Mouse (Mus musculus): ENCODE results near the gene Fstl5. TPM values are rescaled to one million over a fixed set of nuclear protein-coding genes. Genes with fewer than 3 reads are reported as not detected.

The Fstl5 gene
- 41.9 and 42.7 TPM in 2 replicates for polyA plus RNA-seq (2015; fragmentation: Nextera tagmentation; extraction: Ambion mirVana)

DNA sequence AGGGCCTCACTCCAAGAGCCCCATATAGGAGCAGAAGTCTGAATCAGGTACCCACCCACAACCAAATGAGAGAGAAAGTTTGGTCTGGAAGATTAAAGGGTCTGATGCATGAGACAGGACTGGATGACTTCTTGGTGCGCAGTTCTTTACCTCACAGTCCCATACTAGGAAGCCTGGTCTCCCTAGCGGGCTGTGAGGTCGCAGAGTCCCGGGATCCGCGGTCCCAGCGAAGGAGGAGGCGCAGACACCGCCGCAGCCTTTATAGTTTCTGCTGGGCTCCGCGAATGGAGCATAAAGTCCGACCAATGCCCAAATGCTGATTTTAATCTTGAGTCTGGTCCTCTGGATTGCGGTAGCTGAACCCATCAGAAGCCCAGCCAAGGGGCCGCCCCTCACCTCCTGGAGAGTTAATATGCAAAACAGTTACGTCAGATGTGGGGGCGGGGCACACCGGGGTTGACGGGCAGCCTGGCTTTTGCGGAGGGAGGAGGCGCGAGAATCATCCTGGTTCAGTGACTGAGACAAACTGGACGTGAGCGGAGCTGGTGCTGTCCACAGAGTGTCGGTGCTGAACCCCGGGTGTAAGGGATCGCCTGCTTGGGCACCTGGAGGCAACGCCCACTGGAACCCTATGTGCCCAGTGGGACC, at the start of gene Fstl5:
Fstl5 (plus strand) TSS at position 211 of the 648 bp plus-strand sequence.
- under 1% methylated on average over 28 of the region's 28 CpGs for WGBS
- H3K27me3 ChIP-seq (replicated peaks; ENCODE audit: control insufficient read depth, insufficient read depth, low read length) = no peaks in the 10 kb centered on the region
- no peaks in the 10 kb centered on the region for H3K9me3 ChIP-seq (ENCODE audit: control insufficient read depth, low read length)
- peaks cover 7% of the 10 kb centered on the region for H3K4me1 ChIP-seq (replicated peaks; ENCODE audit: control insufficient read depth, insufficient read depth, low read length)
- peak within 1 kb of the TSS; percentile 77 for H3K4me3 ChIP-seq (replicated peaks; ENCODE audit: low read length)
- ATAC-seq = peak; percentile 94
- peak within 1 kb of the TSS; percentile 59 for H3K4me2 ChIP-seq (ENCODE audit: low read length)
- H3K9ac ChIP-seq (replicated peaks; ENCODE audit: low read depth, low read length) = peak within 1 kb of the TSS; percentile 71
- H3K27ac ChIP-seq (ENCODE audit: low read length) = peak within 1 kb of the TSS; percentile 37; the same call in 1 of the 2 replicates
- no peaks in the 10 kb centered on the region for H3K36me3 ChIP-seq (ENCODE audit: control insufficient read depth, insufficient read depth)

DNA sequence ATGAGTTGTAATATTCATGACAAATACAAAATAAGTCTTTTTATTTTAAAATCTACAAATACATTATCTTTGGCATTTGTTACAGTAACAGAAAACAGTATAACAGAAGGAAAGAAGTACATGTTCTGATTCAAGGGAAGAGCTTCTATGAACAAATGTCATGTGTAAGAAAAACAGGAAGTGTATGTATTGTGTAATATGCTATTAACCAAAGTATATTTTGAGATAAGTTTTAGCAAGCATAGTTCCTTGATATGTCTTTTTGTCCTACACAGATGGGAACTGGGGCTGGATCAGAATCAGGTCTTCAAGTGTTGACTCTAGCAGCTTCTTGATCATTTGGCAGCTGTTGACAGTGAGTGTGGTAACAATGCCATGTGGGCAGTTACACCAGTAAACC, 48.5 kb upstream of the Fstl5 start:
- no peak for ATAC-seq
- H3K27me3 ChIP-seq (replicated peaks; ENCODE audit: control insufficient read depth, insufficient read depth, low read length) = no peaks in the 10 kb centered on the region
- no peaks in the 10 kb centered on the region for H3K4me1 ChIP-seq (replicated peaks; ENCODE audit: control insufficient read depth, insufficient read depth, low read length)
- no peak overlapping the region for H3K9ac ChIP-seq (replicated peaks; ENCODE audit: low read depth, low read length)
- H3K36me3 ChIP-seq (ENCODE audit: control insufficient read depth, insufficient read depth) = no peaks in the 10 kb centered on the region
- H3K4me3 ChIP-seq (replicated peaks; ENCODE audit: low read length) = no peak overlapping the region
- H3K4me2 ChIP-seq (ENCODE audit: low read length) = no peak overlapping the region
- no peaks in the 10 kb centered on the region for H3K9me3 ChIP-seq (ENCODE audit: control insufficient read depth, low read length)
- no peak overlapping the region for H3K27ac ChIP-seq (ENCODE audit: low read length)

DNA sequence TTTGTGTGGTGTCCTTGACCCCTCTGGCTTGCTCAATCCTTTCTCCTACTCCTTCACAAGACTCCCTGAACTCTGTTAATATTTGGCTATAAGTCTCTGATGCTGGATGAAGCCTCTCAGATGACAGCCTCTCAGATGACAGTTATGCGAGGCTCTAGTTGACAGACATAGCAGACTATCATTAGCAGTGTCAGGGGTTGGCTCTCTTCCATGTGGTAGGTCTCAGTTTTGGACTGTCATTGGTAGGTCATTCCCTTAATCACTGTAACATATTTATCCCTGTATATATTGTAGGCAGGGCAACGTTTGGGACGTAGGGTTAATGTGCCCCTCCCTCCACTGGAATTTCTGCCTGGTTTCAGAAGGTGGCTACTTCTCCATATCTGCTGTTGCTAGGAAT, 22.9 kb upstream of the Fstl5 start:
- ATAC-seq = no peak
- H3K27ac ChIP-seq (ENCODE audit: low read length) = no peak overlapping the region
- H3K27me3 ChIP-seq (replicated peaks; ENCODE audit: control insufficient read depth, insufficient read depth, low read length) = no peaks in the 10 kb centered on the region
- no peak overlapping the region for H3K9ac ChIP-seq (replicated peaks; ENCODE audit: low read depth, low read length)
- H3K4me3 ChIP-seq (replicated peaks; ENCODE audit: low read length) = no peak overlapping the region
- H3K4me1 ChIP-seq (replicated peaks; ENCODE audit: control insufficient read depth, insufficient read depth, low read length) = no peaks in the 10 kb centered on the region
- H3K9me3 ChIP-seq (ENCODE audit: control insufficient read depth, low read length) = no peaks in the 10 kb centered on the region
- H3K36me3 ChIP-seq (ENCODE audit: control insufficient read depth, insufficient read depth) = no peaks in the 10 kb centered on the region
- H3K4me2 ChIP-seq (ENCODE audit: low read length) = no peak overlapping the region
- WGBS = 87% methylated on average over 3 of the region's 3 CpGs

DNA sequence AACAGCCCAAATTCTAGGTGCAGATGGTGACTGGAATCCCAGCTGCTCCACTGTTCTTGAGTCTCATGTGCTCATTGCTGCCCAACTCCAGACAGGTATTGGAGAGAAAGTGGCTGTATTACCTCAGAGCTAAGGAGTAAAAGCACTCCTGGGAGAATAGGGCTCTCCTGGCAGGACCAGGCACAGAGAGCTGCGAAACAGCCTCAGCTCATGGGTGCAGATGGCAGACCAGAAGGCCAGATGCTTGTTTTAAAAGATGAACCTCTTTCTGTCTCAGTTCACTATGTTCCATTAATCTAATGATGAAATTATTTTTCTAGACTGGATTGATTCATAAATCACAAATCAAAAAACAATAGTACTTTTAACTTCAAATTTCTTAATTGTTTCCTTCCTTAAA, 12.1 kb upstream of the Fstl5 start:
- Histone ChIP-seq H3K27ac (ENCODE audit: low read length) (no peak overlapping the region), H3K36me3 (ENCODE audit: control insufficient read depth, insufficient read depth) (no peaks in the 10 kb centered on the region), H3K27me3 (replicated peaks; ENCODE audit: control insufficient read depth, insufficient read depth, low read length) (no peaks in the 10 kb centered on the region), H3K9ac (replicated peaks; ENCODE audit: low read depth, low read length) (no peak overlapping the region), H3K4me1 (replicated peaks; ENCODE audit: control insufficient read depth, insufficient read depth, low read length) (no peaks in the 10 kb centered on the region), H3K9me3 (ENCODE audit: control insufficient read depth, low read length) (no peaks in the 10 kb centered on the region), H3K4me3 (replicated peaks; ENCODE audit: low read length) (no peak overlapping the region), H3K4me2 (ENCODE audit: low read length) (no peak overlapping the region)
- no peak for ATAC-seq
- WGBS = 88% methylated on average over 1 of the region's 1 CpGs

DNA sequence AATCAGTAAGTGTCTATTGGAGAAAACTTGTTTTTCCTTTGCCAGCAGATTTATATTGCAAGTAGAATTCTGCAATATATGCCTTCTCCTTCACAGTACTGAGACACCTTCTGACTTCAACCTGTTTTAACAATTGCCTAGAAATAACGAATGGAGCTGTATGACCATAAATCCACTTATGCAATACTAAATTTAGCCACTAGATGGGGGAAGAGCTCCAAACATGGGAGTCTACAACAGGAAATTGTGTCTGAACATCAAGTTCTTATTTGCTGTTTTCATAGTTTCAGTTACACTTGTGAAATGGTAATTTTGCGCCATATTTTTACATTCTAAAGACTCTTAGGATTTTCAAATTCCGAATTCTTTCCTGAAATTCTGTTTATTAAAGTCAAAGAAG, 6.2 kb upstream of the Fstl5 start:
- H3K27ac ChIP-seq (ENCODE audit: low read length) = no peak overlapping the region
- H3K4me2 ChIP-seq (ENCODE audit: low read length) = no peak overlapping the region
- H3K9me3 ChIP-seq (ENCODE audit: control insufficient read depth, low read length) = no peaks in the 10 kb centered on the region
- 2% methylated on average over 3 of the region's 3 CpGs for WGBS
- H3K27me3 ChIP-seq (replicated peaks; ENCODE audit: control insufficient read depth, insufficient read depth, low read length) = no peaks in the 10 kb centered on the region
- H3K4me3 ChIP-seq (replicated peaks; ENCODE audit: low read length) = no peak overlapping the region
- no peaks in the 10 kb centered on the region for H3K36me3 ChIP-seq (ENCODE audit: control insufficient read depth, insufficient read depth)
- H3K9ac ChIP-seq (replicated peaks; ENCODE audit: low read depth, low read length) = no peak overlapping the region
- H3K4me1 ChIP-seq (replicated peaks; ENCODE audit: control insufficient read depth, insufficient read depth, low read length) = 0 out of 2 replicates have a peak, but pooled peaks cover 2% of the 10 kb centered on the region
- peak; percentile 85 for ATAC-seq

DNA sequence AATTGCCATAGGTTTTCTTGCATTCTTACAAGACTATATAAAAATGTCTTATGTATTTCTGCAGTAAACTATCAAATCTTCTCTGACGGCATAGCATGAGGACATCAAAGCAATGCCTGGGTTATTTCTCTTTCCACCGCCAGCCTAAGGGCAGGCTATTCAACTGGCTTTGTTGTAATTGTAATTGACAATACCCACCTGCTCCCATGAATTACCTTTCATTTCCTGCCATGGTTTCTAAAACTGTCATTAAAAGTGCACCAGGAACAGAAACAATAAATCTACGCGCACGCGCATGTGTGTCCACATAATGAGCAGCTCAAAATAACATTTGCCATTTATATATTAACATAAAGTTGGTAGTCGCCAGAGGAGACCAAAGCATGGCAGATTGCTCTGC, 1.2 kb upstream of the Fstl5 start:
- H3K36me3 ChIP-seq (ENCODE audit: control insufficient read depth, insufficient read depth) = no peaks in the 10 kb centered on the region
- no peak overlapping the region for H3K9ac ChIP-seq (replicated peaks; ENCODE audit: low read depth, low read length)
- H3K4me2 ChIP-seq (ENCODE audit: low read length) = no peak overlapping the region
- peaks cover 7% of the 10 kb centered on the region for H3K4me1 ChIP-seq (replicated peaks; ENCODE audit: control insufficient read depth, insufficient read depth, low read length)
- ATAC-seq = no peak
- H3K9me3 ChIP-seq (ENCODE audit: control insufficient read depth, low read length) = no peaks in the 10 kb centered on the region
- no peak overlapping the region for H3K4me3 ChIP-seq (replicated peaks; ENCODE audit: low read length)
- no peak overlapping the region for H3K27ac ChIP-seq (ENCODE audit: low read length)
- 32% methylated on average over 7 of the region's 7 CpGs for WGBS
- no peaks in the 10 kb centered on the region for H3K27me3 ChIP-seq (replicated peaks; ENCODE audit: control insufficient read depth, insufficient read depth, low read length)

DNA sequence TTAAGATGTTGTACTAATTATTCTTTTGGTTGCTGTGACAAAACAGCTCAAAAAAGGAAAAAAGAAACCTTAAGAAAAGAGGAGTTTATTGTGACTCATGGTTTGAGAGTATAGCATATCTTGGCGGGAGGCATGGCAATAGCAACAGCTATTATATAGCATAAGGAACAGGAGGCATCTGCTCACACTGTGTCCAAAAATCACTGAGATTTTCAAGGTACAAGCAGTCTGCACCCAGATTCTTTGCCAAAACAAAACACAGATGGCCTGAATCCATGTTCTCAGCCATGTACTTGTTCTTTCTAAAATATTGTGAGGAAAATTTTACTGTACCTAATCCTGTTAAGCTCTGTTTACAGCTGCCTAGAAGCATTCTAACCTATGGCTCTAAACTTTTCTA, 66.4 kb downstream of the Fstl5 start:
- H3K4me2 ChIP-seq (ENCODE audit: low read length) = no peak overlapping the region
- H3K4me1 ChIP-seq (replicated peaks; ENCODE audit: control insufficient read depth, insufficient read depth, low read length) = no peaks in the 10 kb centered on the region
- H3K36me3 ChIP-seq (ENCODE audit: control insufficient read depth, insufficient read depth) = no peaks in the 10 kb centered on the region
- 44% methylated on average over 1 of the region's 1 CpGs for WGBS
- no peak for ATAC-seq
- H3K27ac ChIP-seq (ENCODE audit: low read length) = no peak overlapping the region
- no peak overlapping the region for H3K9ac ChIP-seq (replicated peaks; ENCODE audit: low read depth, low read length)
- no peak overlapping the region for H3K4me3 ChIP-seq (replicated peaks; ENCODE audit: low read length)
- H3K27me3 ChIP-seq (replicated peaks; ENCODE audit: control insufficient read depth, insufficient read depth, low read length) = no peaks in the 10 kb centered on the region
- H3K9me3 ChIP-seq (ENCODE audit: control insufficient read depth, low read length) = no peaks in the 10 kb centered on the region

DNA sequence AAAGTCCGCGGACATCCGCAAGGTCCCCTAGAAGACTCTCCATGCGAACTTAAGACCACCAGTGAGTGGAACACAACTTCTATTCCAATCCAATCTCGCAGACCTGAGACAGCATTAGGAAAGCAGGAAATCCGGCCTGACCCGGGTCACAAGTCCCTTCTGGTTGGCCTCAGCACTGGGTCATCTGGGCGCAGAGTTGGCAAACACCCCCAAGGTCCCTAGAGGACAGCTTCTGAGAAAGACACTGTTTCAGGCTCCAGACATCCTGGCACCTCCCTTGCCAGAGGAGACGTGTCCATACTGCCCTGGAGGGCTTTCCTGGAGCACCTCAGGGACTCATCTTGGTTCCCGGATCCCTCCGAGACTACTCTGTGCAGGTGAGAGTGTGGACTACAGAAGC, 73.8 kb downstream of the Fstl5 start:
- no peaks in the 10 kb centered on the region for H3K27me3 ChIP-seq (replicated peaks; ENCODE audit: control insufficient read depth, insufficient read depth, low read length)
- no peak overlapping the region for H3K4me3 ChIP-seq (replicated peaks; ENCODE audit: low read length)
- 92% methylated on average over 11 of the region's 11 CpGs for whole genome bisulfite sequencing
- H3K27ac ChIP-seq (ENCODE audit: low read length) = no peak overlapping the region
- no peak overlapping the region for H3K4me2 ChIP-seq (ENCODE audit: low read length)
- no peak for ATAC-seq
- H3K9me3 ChIP-seq (ENCODE audit: control insufficient read depth, low read length) = no peaks in the 10 kb centered on the region
- H3K36me3 ChIP-seq (ENCODE audit: control insufficient read depth, insufficient read depth) = no peaks in the 10 kb centered on the region
- H3K9ac ChIP-seq (replicated peaks; ENCODE audit: low read depth, low read length) = no peak overlapping the region
- no peaks in the 10 kb centered on the region for H3K4me1 ChIP-seq (replicated peaks; ENCODE audit: control insufficient read depth, insufficient read depth, low read length)

DNA sequence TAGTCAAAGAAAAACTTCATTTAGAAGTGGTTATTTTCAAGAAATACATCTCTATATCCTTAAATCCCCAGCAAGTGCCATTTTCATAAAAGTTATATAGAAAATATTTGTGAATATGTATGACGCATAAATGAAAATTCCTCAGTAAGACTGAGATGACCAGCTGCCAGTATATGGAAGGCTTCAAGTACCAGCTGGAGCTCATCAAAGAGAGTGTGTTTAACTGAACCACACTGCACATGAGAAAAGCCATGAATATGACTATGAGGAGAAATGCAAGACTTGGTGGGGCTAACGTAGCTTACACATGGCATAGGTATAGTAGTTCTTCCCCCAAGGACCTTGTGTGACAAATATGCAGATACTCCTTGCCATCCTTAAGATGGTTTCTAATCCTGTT, 164.8 kb downstream of the Fstl5 start:
- Histone ChIP-seq H3K27me3 (replicated peaks; ENCODE audit: control insufficient read depth, insufficient read depth, low read length) (no peaks in the 10 kb centered on the region), H3K4me1 (replicated peaks; ENCODE audit: control insufficient read depth, insufficient read depth, low read length) (no peaks in the 10 kb centered on the region), H3K36me3 (ENCODE audit: control insufficient read depth, insufficient read depth) (no peaks in the 10 kb centered on the region), H3K9ac (replicated peaks; ENCODE audit: low read depth, low read length) (no peak overlapping the region), H3K4me2 (ENCODE audit: low read length) (no peak overlapping the region), H3K4me3 (replicated peaks; ENCODE audit: low read length) (no peak overlapping the region), H3K9me3 (ENCODE audit: control insufficient read depth, low read length) (no peaks in the 10 kb centered on the region), H3K27ac (ENCODE audit: low read length) (no peak overlapping the region)
- ATAC-seq = 0 out of 2 replicates have a peak, but pooled peaks have one; percentile 54
- WGBS = 82% methylated on average over 2 of the region's 2 CpGs

DNA sequence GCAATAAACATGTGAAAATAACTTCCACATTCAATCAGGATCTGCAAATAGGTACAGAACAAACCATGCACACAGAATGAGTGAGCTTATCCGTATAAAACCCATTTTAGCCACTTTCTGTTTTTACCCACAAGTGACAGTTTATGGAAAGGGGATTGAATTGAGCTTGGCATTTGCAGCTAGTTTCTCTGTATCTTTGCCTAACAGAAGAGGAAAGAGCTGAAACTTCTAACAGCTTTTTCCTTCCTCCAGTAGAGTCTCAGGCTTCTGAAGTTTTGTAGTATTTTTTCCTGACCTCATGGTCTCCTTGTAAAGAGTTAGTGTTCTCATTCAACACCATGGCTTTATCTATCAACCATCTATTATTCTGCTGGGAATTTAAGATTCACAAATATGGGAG, 177.3 kb downstream of the Fstl5 start:
- Histone ChIP-seq H3K4me2 (ENCODE audit: low read length) (no peak overlapping the region), H3K4me3 (replicated peaks; ENCODE audit: low read length) (no peak overlapping the region), H3K27me3 (replicated peaks; ENCODE audit: control insufficient read depth, insufficient read depth, low read length) (no peaks in the 10 kb centered on the region), H3K36me3 (ENCODE audit: control insufficient read depth, insufficient read depth) (no peaks in the 10 kb centered on the region), H3K27ac (ENCODE audit: low read length) (no peak overlapping the region), H3K9ac (replicated peaks; ENCODE audit: low read depth, low read length) (no peak overlapping the region), H3K9me3 (ENCODE audit: control insufficient read depth, low read length) (no peaks in the 10 kb centered on the region), H3K4me1 (replicated peaks; ENCODE audit: control insufficient read depth, insufficient read depth, low read length) (no peaks in the 10 kb centered on the region)
- ATAC-seq = no peak
- WGBS = 76% methylated on average over 1 of the region's 1 CpGs
